Mouse (Mus musculus) testis, postnatal 10 days (tissue): ENCODE results near the gene Btbd8.
A peak's percentile ranks its signal among the peaks of the same experiment; 100 is the strongest.

Experiments used
- DNase-seq: peaks from one replicate; pipeline ENCODE4 v3.0.0; 2021; ENCODE audit warnings: low spot score

Gene Btbd8

GRCm38 (mm10) chr5:107437464-107438281 lies at the start of gene Btbd8:
Gene Btbd8 (plus strand): TSS chr5:107437997.
- peak; percentile 97 for DNase-seq

DNA sequence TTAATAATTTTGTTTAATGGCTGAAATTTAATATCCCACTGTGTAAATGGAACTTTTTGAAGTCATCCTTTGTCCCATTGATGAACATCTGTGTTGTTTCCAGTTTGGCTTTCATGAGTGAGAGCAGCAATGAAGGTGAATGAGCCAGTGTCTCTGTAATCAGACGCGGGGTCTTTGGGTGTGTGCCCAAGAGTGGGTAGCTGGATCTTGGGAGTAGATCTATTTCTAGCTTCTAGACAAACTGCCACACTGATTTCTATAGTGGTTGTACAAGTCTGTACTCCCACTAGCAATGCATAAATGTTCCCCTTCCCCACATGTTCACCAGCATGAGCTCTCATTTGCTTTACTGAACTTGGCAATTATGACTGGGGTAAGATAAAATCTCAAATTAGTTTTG lies 48.4 kb upstream of the Btbd8 start:
- DNase-seq = no peak

DNA sequence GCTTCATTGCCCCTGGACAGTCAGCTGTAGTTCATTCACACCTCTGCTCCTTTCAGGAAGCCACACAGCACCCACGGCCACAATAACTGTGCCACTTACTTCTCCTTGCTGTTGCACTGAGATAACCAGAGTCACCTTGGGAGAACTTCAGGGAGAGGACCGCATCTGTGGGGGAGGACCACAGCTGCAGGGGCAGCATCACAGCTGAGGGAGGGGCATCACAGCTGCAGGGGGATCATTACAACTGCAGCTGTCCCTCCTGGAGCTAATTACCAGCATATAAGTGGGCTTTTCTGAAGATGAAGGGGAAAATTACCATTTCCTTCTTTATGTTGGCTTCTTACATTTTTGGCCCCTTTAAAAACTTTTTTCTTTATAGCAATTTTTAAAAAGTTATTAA lies 43.4 kb upstream of the Btbd8 start:
- DNase-seq = no peak

DNA sequence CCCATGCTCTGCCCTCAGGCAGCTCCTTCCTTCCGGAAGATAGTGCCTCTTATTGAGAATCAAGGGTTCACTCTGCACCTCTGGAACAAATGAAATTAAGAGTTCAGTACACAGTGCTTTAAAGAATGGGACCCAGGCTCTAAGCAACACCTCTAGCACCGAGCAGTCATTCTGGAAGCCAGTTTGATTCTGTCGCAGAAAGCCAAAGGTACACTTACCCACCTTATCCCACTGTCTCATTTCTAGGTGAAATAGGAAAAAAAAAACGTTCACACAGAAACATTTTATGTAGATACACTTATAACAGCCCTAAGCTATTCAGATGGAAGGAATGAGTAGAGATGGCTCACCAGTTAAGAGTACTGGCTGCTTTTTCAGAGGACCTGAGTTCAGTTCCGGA lies 35.4 kb upstream of the Btbd8 start, which contains the start of gene Ephx4:
TSS of gene Ephx4 (plus strand) at position 301 of the 400 bp plus-strand sequence.
- DNase-seq = no peak

DNA sequence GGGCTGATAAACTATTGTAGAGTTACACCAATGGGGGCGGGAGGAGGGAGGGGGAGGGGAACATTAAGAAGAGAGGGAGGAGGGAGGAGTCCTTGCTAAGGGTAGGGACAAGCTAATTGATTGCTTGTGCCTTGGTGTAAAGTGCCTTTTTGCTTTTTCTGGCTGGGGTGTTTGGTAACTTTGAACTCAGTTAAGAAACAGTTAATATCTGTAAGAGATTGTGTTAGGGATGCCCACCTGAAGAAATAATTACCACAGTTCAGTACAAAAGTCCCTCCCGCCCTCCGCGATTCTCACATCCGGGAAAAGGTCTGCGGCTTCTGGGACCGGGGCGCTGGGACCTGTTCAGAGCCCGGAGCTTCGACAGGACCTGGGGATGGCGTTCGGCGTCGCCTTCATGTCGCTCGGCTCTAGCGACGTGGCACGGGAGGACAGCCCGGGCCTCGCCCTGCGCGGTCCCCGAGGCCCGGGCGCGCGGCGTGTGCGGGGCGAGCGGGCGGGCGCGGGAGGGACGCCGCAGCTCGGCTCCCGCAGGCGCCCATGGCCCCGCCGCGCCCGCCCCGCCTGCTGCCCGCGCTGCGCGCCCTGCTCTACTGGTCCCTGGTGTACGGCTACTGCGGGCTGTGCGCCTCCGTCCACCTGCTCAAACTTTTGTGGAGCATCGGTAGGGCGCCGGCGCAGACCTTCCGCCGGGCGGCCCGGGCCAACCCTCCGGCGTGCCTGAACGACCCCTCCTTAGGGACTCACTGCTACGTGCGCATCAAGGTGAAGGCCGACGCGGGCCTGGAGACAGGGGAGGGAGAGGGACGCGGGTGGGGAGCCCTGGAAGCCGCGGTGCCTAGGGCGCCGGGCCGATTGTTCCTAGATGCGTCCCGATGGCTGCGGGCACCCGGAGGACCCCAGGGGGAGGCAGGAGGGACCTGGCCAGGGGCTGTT lies 34.5 kb upstream of the Btbd8 start:
- peak; percentile 53 for DNase-seq

DNA sequence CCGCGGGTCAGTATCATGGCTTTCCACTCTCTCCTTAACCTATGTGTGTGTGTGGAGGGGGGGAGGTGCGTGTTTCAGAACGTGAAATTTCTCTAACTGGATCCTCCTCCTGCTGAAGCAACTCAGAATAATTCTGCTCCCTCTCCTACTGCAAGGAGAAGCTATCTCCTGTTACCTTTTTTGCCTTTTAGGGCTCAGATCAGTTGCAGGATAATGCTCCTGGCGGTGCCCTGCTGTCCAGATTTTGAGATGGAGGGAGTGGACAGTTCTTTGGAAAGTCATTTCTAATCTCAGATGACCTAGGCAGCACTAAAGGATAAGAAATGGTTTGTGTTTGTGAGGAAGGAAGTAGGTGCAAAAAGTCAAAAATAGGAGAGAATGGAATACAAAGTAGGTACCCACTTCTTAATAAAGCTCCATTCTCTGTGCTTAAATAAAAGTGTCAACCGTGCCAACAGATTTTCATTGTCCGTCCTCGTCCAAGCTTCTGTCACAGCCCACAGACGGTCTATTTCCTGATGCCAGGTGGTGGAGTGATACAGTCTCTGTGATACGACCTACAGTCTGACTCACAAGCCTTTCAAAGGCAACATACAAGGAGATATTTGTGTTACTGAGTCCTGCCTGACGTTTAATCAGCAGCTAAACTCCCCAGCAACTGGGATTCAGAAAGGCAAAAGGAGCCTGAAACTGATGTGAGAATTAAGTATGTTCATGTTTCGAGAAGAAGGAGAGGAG lies 33.7 kb upstream of the Btbd8 start:
- DNase-seq = no peak

DNA sequence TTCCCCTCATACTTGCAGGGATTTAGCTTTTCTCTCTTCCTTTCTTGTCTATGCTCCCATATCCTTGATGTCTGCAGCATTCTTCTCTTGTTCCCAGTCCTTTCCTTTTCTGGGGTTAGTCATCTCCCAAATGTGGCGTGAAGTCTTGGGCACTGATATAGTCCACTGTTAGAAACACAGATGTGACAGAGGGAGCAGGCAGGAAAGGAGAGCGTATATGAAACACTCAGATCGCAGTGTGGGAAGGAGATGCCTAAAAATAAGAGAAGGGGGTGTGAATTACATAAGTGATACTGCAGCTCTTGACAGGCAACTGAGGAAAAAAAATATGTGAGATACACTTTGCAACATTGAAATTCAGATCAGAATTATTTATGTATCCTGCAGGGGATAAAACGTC lies 32.4 kb upstream of the Btbd8 start:
- DNase-seq = no peak

DNA sequence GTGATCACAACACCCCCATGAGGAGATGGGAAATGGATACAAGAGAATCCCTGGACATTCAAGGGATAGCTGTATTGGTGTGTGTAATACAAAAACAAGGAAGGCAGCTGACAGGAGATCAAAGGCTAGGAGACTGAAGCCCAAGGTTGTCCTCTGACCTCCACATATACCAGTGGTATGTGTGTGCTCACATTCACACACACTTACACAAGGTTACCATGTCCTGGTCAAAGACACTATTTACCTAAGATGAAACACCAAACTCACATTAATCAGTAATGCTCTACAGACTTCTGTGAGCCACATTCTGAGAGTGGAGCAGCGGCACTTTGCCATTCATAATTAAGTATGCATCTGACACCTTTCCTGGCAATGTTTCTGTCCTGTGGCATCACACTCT lies 27.5 kb upstream of the Btbd8 start:
- DNase-seq = no peak

GRCm38 (mm10) chr5:107411326-107411725 lies 26.5 kb upstream of the Btbd8 start:
- DNase-seq = no peak

DNA sequence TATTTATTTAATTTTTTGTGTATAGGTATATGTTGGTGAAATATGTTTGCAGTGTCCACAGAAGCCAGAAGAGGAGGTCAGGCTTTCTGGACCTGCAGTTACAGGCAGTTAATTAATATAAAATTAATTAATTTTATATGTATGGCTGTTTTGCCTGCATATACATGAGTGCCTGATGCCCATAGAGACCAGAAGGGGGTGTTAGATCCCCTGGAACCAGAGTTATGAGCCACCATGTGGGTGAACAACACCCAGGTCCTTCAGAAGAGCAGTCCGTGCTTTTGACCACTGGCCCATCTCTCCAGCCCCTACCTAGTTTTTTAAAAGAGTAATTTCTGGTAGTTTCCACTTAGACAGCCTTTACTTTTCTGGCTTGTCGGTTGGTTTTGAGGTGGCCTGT lies 25.5 kb upstream of the Btbd8 start:
- no peak for DNase-seq

DNA sequence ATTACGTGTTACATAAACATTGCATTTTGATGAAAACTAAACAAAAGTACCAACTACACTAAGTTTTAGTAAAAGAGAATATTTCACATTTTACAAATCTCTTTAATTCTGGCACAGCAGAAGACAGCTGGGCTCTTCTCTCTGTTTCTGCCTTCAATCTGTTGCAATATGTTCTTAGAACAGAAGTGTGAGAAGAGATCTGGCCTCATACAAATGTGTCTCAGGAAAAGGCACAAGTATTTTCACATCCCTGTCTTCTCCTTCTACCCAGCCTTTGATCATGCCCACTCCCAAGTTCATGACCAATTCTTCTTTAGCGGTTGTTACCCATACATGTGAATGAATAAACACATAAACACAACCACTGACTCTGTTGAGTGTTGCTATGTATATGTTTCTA lies 22.7 kb upstream of the Btbd8 start:
- no peak for DNase-seq

DNA sequence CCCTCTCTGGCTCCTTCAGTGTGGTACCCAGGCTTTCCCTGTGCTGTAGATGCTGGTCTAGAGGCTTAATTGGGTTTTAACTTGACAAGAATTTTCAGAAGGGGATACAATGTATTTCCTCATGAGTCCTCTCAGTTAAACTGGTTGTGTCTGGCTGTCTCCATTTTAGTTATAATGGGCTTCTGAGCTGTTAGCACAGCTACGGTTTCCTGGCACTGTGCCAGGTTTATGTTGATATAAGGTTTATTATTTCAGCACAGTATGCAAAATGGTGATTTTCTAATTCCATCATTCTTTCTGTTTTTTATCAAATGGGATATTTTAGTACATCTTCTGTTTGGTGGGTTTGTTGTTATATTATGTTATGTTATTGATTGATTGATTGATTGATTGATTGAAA lies 16.1 kb upstream of the Btbd8 start:
- no peak for DNase-seq

DNA sequence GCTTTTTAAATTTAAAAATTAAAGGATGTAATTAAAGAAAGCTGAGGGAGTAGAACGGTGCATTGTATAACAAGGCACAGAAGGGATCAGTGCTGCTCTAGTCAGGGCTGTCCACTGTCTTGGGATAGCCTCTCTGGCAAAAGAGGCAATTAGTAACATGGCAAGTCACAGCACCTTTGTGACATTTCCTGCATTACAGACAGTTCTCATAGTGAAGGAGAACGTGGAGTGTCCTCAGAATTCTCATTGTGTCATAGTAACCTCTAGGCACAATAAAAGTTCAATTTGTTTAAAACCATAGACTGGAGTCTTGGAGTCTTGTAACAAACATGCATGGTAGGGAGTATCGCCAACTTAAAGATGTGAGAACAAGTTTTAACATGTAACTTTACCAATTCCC lies 6.5 kb upstream of the Btbd8 start, which contains the start of gene Lpcat2b:
TSS of gene Lpcat2b (plus strand) at position 301 of the 400 bp plus-strand sequence.
- DNase-seq = no peak

DNA sequence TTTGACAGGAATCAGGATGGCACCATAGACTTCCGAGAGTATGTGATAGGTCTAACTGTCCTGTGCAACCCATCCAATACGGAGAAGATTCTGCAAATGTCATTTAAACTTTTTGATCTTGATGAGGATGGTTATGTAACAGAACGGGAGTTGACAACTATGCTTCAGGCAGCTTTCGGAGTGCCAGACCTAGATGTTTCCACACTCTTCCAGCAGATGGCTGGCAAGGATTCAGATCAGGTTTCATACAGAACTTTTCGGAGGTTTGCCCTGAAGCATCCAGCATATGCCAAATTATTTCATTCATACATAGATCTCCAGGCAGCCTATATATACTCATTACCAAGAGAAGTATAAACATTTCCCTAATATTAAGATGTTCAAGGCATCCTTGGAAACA lies 3.8 kb upstream of the Btbd8 start:
- no peak for DNase-seq

GRCm38 (mm10) chr5:107436185-107436584 lies 1.6 kb upstream of the Btbd8 start:
- no peak for DNase-seq

GRCm38 (mm10) chr5:107436587-107437209 lies 1.1 kb upstream of the Btbd8 start:
- DNase-seq = no peak

GRCm38 (mm10) chr5:107438353-107438752 lies 556 bp downstream of the Btbd8 start:
- DNase-seq = no peak

- DNase-seq = no peak
These were observed 4.1 kb downstream of the Btbd8 start for GRCm38 (mm10) chr5:107441881-107442280.

DNA sequence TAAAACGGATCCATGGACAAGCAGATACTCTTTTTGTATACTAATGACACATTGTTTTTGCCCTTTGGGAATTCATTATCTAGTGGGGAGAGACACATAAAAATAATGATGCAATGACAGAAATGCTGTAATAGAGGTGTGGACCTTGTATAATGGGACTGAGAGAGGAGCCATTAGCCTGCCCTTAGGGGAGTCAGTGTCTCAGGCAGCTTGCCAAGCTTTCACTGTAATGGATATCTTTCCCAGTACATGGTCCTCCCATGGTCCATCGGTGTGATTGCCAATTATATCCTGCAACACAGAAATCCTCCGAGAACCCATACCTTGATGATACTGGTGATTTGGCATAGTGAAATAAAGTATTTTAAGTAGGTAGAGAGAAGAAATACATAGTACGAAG lies 6.5 kb downstream of the Btbd8 start:
- DNase-seq = no peak

GRCm38 (mm10) chr5:107447977-107448376 lies 10.2 kb downstream of the Btbd8 start:
- DNase-seq = no peak

DNA sequence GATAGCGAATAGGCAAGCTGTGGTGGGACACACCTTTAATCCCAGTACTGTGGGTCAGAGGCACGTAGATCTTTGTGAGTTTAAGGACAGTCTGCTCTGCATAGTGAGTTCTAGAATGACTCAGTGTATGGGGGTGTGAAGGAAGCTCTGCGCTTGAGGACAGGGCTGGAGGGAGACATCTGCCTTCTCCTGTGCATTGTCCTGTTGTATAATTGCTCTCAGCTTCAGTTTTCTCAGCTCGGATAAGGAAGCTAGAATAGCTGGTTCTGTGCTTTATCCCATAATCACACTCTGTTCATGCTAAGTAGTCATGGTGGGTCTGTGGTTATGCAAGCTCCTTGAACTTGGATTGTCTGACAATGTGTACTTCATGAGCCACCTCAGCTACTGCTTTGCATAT lies 11.0 kb downstream of the Btbd8 start:
- no peak for DNase-seq

DNA sequence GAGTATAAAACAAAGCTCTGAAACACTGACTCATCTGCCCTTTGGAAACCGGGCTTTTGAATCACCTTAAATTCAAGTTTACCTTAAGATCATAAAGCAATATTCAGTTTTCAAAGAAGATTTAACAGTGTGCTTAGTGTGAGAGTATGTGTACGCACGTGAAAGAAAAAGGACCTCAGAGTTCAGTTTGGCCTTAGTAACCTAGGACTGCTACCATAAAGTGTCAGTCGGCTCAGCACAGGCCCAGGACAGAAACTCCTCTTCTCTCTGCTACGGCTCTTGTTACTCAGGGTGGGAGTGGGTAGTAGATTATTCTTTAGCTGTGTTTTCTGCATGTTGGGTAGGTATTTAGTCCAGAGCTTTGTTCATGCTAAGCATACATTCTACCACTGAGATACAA lies 11.8 kb downstream of the Btbd8 start:
- DNase-seq = no peak
